Mouse (Mus musculus) cerebellum, adult 2 months (tissue): ENCODE data around the gene Vil1. TPM values are rescaled to one million over a fixed set of nuclear protein-coding genes. Genes with fewer than 3 reads are reported as not detected.

ENCODE experiments used
- DNase-seq, 2 experiments: peaks; one replicate each; pipeline ENCODE4 v3.0.0; 2021
- H3K27ac ChIP-seq: fragments of 200-500 bp; 2 replicates; pipeline ENCODE4 v1.5.1; 2012; ENCODE audit warnings: low read length, control low read depth, inconsistent platforms; ENCODE audit not compliant: insufficient read depth
- H3K27me3 ChIP-seq: fragments of 200-500 bp; 2 replicates; pipeline ENCODE4 v1.6.1; 2012; ENCODE audit warnings: inconsistent platforms, mild to moderate bottlenecking, low read length, moderate library complexity; ENCODE audit not compliant: control insufficient read depth, insufficient read depth
- H3K4me1 ChIP-seq: fragments of 200-500 bp; 2 replicates; pipeline ENCODE4 v1.6.1; 2011; ENCODE audit warnings: low read length; ENCODE audit not compliant: control insufficient read depth, insufficient read depth
- H3K4me3 ChIP-seq: fragments of 200-500 bp; replicated peaks from 2 replicates; pipeline ENCODE3; 2011; ENCODE audit warnings: mild to moderate bottlenecking, low read depth, low read length, control low read depth; ENCODE audit not compliant: insufficient read depth
- CTCF ChIP-seq: fragments of 200-500 bp; IDR thresholded peaks from 2 replicates; pipeline ENCODE4 v1.5.1; 2011; ENCODE audit warnings: low read depth, mild to moderate bottlenecking, control low read depth, low read length, moderate library complexity, borderline replicate concordance; ENCODE audit not compliant: insufficient read depth
- POLR2A ChIP-seq: fragments of 200-500 bp; IDR thresholded peaks from 2 replicates; pipeline ENCODE4 v1.6.1; 2011; ENCODE audit warnings: low read length, control low read depth, borderline replicate concordance; ENCODE audit not compliant: insufficient read depth
- WGBS: fragments of 180-500 bp; shearing (Covaris S2); methylation state at CpG from one replicate; pipeline ENCODE4 v1.1.7; 2018; 5-methylcytosine and 5-hydroxymethylcytosine counted together
- polyA plus RNA-seq: library from polyadenylated mRNA; depleted of rRNA; stranded (reverse); fragments of >200 nt; gene quantifications from 2 replicates; pipeline ENCODE4 v1.2.3, GENCODE M21; 2012

Gene Vil1
- polyA plus RNA-seq, 1 experiment, result 0.39 TPM

DNA sequence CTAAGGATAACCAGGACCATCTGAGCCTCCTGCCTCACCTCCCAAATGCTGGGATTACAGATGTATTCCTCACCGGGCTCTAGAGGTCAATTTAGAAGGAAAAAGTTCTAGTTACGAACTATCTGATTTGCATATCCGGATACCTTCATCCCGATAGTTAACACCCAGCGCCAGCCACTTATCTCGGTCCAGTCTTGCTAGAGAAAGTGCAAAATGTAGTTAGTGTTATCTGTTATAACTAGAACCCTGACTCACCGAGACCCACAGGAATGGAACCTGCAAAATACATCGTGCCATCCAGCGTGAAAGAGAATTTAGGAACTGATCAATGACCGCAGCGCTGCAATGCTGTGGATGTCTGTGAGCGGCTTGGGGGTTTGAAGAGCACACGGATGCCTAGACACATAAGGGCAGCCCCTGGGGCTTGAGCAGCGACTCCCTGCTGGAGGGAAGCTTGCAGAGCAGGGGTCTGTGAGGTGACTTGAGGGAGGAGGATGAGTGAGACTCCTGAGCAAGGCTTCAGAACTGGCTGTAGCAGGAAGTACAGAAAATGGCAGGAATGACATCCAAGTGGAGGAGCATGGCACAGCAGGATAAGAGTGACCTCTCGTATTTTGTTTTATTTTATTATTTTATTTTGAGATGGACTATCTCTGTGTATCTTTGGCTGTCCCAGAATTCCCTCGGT, 8.0 kb upstream of the Vil1 start:
- TF ChIP-seq CTCF, result no peak
- TF ChIP-seq POLR2A, result no peak
- WGBS, result 54% methylated on average over 16 of the region's 16 CpGs
- no peak overlapping the region for H3K4me3 ChIP-seq

DNA sequence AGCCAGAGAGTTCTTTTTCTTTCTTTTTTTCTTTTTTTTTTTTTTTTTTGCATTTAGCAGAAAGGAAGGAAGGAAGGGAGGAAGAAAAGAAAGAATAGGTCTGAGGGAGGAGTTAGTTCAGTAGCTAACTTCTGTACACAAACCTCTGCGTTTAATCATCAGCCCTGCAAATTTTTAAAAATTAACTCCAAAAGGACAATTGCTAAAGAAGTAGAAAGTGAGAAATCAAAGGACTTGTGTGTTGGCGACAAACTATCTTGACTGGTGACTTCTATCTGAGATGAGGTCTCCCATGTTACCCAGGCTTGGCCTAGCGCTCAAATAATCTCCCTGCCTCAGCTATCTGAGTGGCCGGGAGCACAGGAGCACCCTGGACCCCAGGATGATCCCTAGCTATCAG, 5.0 kb upstream of the Vil1 start:
- Histone ChIP-seq H3K27ac (no peak overlapping the region), H3K4me3 (no peak overlapping the region), H3K4me1 (no peaks in the 10 kb centered on the region), H3K27me3 (no peaks in the 10 kb centered on the region)
- TF ChIP-seq POLR2A (no peak), CTCF (no peak)
- 91% methylated on average over 4 of the region's 4 CpGs for WGBS
- no peak for DNase-seq

More for the DNA sequence above, 8.0 kb upstream of the Vil1 start:
- H3K4me1 ChIP-seq, result no peaks in the 10 kb centered on the region
- no peak for DNase-seq
- H3K27me3 ChIP-seq, result no peaks in the 10 kb centered on the region
- no peak overlapping the region for H3K27ac ChIP-seq

DNA sequence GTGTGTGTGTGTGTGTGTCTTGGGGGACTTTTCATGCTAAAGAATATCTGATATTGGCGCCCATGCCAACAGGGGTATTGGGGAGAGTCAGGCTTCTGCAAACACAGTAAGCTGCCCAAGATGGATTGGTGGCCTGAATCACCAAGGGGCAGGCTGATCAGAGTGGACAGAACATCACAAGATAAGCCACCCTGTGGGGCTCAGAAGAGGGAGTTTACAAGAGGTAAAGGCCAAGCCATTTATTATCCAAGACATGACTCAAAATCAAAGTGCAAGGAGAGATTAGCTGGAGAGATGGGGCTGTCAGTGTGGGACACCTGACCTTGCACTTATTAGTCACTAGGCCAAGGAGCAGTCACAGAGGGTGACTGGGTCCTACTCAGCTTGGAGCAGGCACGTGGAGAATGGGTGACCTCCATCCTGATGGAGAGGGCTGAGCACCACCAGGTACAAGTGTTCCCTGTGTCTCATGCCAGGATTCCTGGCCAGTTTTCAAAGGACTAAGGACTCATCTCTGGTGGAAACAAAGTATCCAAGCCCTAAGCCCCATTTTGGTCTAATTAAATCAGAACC, 2.7 kb downstream of the Vil1 start:
- H3K27ac ChIP-seq, result no peak overlapping the region
- WGBS, result 59% methylated on average over 2 of the region's 2 CpGs
- H3K4me1 ChIP-seq, result no peaks in the 10 kb centered on the region
- H3K4me3 ChIP-seq, result no peak overlapping the region
- TF ChIP-seq CTCF (no peak), POLR2A (no peak)
- no peaks in the 10 kb centered on the region for H3K27me3 ChIP-seq
- DNase-seq, result no peak

DNA sequence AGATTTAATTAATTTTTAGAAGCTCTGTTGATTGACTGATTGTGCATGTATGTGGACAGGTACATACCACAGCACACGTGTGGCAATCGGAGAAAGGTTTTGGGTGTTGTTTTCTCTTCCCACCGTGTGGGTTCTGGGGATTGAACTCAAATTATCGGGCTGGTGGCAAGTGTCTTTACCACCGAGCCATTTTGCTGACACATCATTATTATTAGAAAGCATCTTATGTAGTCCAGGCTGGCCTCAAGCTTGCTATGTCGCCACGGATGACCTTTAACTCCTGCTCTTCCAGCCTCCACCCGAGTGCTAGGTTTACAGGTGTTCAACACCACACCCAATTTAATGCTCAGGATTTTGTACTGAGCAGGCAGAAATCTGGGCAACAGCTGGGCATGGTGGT, 3.5 kb downstream of the Vil1 start:
- no peak for DNase-seq
- TF ChIP-seq CTCF (no peak), POLR2A (no peak)
- Histone ChIP-seq H3K27ac (no peak overlapping the region), H3K4me3 (no peak overlapping the region), H3K4me1 (no peaks in the 10 kb centered on the region), H3K27me3 (no peaks in the 10 kb centered on the region)
- WGBS, result 85% methylated on average over 8 of the region's 8 CpGs

DNA sequence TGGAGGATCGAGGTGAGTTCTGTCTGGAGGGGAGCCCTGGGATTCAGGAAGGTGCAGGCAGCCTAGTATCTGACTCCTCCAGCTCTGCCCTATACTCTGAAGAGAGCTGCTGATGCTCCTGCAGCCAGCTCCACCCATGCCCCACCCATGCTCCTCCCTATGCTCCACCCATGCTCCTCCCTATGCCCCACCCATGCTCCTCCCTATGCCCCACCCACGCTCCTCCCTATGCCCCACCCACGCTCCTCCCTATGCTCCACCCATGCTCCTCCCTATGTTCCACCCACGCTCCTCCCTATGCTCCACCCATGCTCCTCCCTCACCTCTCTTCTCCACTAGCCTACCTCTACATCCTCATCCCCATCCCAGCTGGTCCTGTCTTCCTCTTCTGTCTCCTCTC, 6.0 kb downstream of the Vil1 start:
- H3K27ac ChIP-seq, result no peak overlapping the region
- TF ChIP-seq CTCF (no peak), POLR2A (no peak)
- H3K4me1 ChIP-seq, result 0 out of 2 replicates have a peak, but pooled peaks cover 3% of the 10 kb centered on the region
- 51% methylated on average over 4 of the region's 4 CpGs for WGBS
- no peaks in the 10 kb centered on the region for H3K27me3 ChIP-seq
- DNase-seq, result peak in 1 of 2 experiments; percentile 47
- H3K4me3 ChIP-seq, result no peak overlapping the region

GRCm38 (mm10) chr1:74418747-74419439, 9.7 kb downstream of the Vil1 start:
- TF ChIP-seq POLR2A, result no peak
- TF ChIP-seq CTCF, result no peak
- Histone ChIP-seq H3K4me1 (0 out of 2 replicates have a peak, but pooled peaks cover 3% of the 10 kb centered on the region), H3K4me3 (no peak overlapping the region), H3K27ac (no peak overlapping the region), H3K27me3 (no peaks in the 10 kb centered on the region)
- WGBS, result 48% methylated on average over 17 of the region's 17 CpGs
- peak in 1 of 2 experiments; percentile 13 for DNase-seq

- DNase-seq, result no peak
- Histone ChIP-seq H3K27me3 (no peaks in the 10 kb centered on the region), H3K4me3 (no peak overlapping the region), H3K4me1 (0 out of 2 replicates have a peak, but pooled peaks cover 3% of the 10 kb centered on the region), H3K27ac (no peak overlapping the region)
- 55% methylated on average over 9 of the region's 9 CpGs for WGBS
- TF ChIP-seq CTCF, result no peak
- no peak for TF ChIP-seq POLR2A
These were observed 10.2 kb downstream of the Vil1 start for GRCm38 (mm10) chr1:74419440-74419794.
